Mouse (Mus musculus) kidney, postnatal 36 days (tissue): ENCODE measurements at regions not wholly inside any gene's neighbourhood (a gene's known extent, or its start where the extent isn't known, plus 50 kb on each side); places are given as distances from the start of the nearest gene placed in this dataset.

Experiments
- DNase-seq, 2 experiments: peaks; one replicate each; pipeline ENCODE4 v3.0.0; 2021 to 2022; ENCODE audit warnings: mixed read lengths in 2 of 2

- DNase-seq = no peak
These were observed 113.3 kb downstream of the Qpct start for GRCm38 (mm10) chr17:79164874-79165553.

GRCm38 (mm10) chr17:79163983-79164382 is 112.3 kb downstream of the Qpct start:
- no peak for DNase-seq

- DNase-seq = no peak
These were observed 102.4 kb downstream of the Qpct start for GRCm38 (mm10) chr17:79154138-79154537.

- no peak for DNase-seq
These were observed 101.1 kb downstream of the Qpct start for GRCm38 (mm10) chr17:79152823-79153222.

- DNase-seq = no peak
These were observed 96.2 kb downstream of the Qpct start for GRCm38 (mm10) chr17:79147883-79148282.

- no peak for DNase-seq
These were observed 93.4 kb downstream of the Qpct start for GRCm38 (mm10) chr17:79144913-79145625.

GRCm38 (mm10) chr17:79143031-79143430 is 91.3 kb downstream of the Qpct start:
- no peak for DNase-seq
